Comparison of ENCODE assay signal across 17 mouse cellular contexts in genomic region chrX:99218213-99218612, GRCm38 (mm10).
DNase-seq lines count a peak whose midpoint lies in the region; ATAC-seq lines count a peak whose summit lies in the region.
"Had no signal": no experiment of that assay in that cellular context is flagged by ENCODE, and none has a peak within 500 bp of the region (broad histone marks: within the 10 kb centered on the region; RNA-seq: fewer than 3 reads in every experiment).

No protein-coding gene starts in this region.

- H3K27me3 ChIP-seq in hindbrain, embryonic 10.5 days (ENCODE audit: insufficient read depth, poor library complexity, severe bottlenecking), result peaks cover 99% of the 10 kb centered on the region
- H3K27me3 ChIP-seq in hindbrain, embryonic 13.5 days, result peaks cover 71% of the 10 kb centered on the region
- peaks cover 2% of the 10 kb centered on the region; the same call in 1 of the 2 replicates for H3K27me3 ChIP-seq in lung, embryonic 16.5 days (ENCODE audit: control insufficient read depth, insufficient read depth, low read depth, low read length)
- peaks cover 89% of the 10 kb centered on the region for H3K27me3 ChIP-seq in limb, embryonic 12.5 days

- DNase-seq in hindbrain, embryonic 10.5 days (ENCODE audit: low spot score), result peak; percentile 43
- no peak for DNase-seq in lung, postnatal 25 days (ENCODE audit: low spot score)
- DNase-seq in embryo, embryonic 9.5 days (ENCODE audit: extremely low spot score), result peak; percentile 58
- no peak for DNase-seq in urinary bladder, postnatal 4 days (ENCODE audit: low spot score in 2 of 2)
- DNase-seq: cerebellum, adult 11 months; cerebellum, postnatal 36 days; layer of hippocampus, adult 9-11 months; lung, postnatal 36 days; right cerebral cortex, postnatal 14 days; thymus, postnatal 4 days had no signal

- no peaks in the 10 kb centered on the region for H3K9me3 ChIP-seq in hindbrain, embryonic 10.5 days
- no peaks in the 10 kb centered on the region for H3K9me3 ChIP-seq in hindbrain, embryonic 13.5 days
- H3K9me3 ChIP-seq in lung, embryonic 16.5 days (ENCODE audit: control insufficient read depth, low read length), result no peaks in the 10 kb centered on the region
- no peaks in the 10 kb centered on the region for H3K9me3 ChIP-seq in limb, embryonic 12.5 days
- H3K9me3 ChIP-seq: midbrain, embryonic 13.5 days had no signal

- H3K4me1 ChIP-seq in hindbrain, embryonic 10.5 days (replicated peaks), result peaks cover 75% of the 10 kb centered on the region
- H3K4me1 ChIP-seq in hindbrain, embryonic 13.5 days (replicated peaks), result peaks cover 25% of the 10 kb centered on the region
- peaks cover 22% of the 10 kb centered on the region for H3K4me1 ChIP-seq in lung, embryonic 16.5 days (replicated peaks; ENCODE audit: control insufficient read depth, insufficient read depth, low read length)
- peaks cover 54% of the 10 kb centered on the region for H3K4me1 ChIP-seq in limb, embryonic 12.5 days (replicated peaks)

- no peak overlapping the region for H3K9ac ChIP-seq in hindbrain, embryonic 13.5 days
- H3K9ac ChIP-seq in lung, embryonic 16.5 days (ENCODE audit: low read length), result no peak overlapping the region
- no peak overlapping the region for H3K9ac ChIP-seq in limb, embryonic 12.5 days (replicated peaks)
- H3K9ac ChIP-seq: hindbrain, embryonic 14.5 days; liver, embryonic 14.5 days; midbrain, embryonic 13.5 days had no signal

- H3K27ac ChIP-seq in hindbrain, embryonic 10.5 days, result peak overlapping the region; percentile 91
- H3K27ac ChIP-seq in hindbrain, embryonic 13.5 days, result no peak overlapping the region
- no peak overlapping the region for H3K27ac ChIP-seq in lung, embryonic 16.5 days (ENCODE audit: low read length)
- H3K27ac ChIP-seq in limb, embryonic 12.5 days, result peak overlapping the region; percentile 73
- H3K27ac ChIP-seq: hindbrain, embryonic 14.5 days; liver, embryonic 14.5 days; midbrain, embryonic 13.5 days had no signal

- H3K4me2 ChIP-seq in hindbrain, embryonic 13.5 days, result no peak overlapping the region
- H3K4me2 ChIP-seq in lung, embryonic 16.5 days (ENCODE audit: low read depth, low read length), result no peak overlapping the region
- no peak overlapping the region for H3K4me2 ChIP-seq in limb, embryonic 12.5 days
- H3K4me2 ChIP-seq: hindbrain, embryonic 14.5 days; midbrain, embryonic 13.5 days had no signal

- no peak overlapping the region for H3K4me3 ChIP-seq in hindbrain, embryonic 10.5 days
- H3K4me3 ChIP-seq in hindbrain, embryonic 13.5 days, result no peak overlapping the region
- no peak overlapping the region for H3K4me3 ChIP-seq in lung, embryonic 16.5 days (ENCODE audit: low read length)
- H3K4me3 ChIP-seq in limb, embryonic 12.5 days (replicated peaks), result no peak overlapping the region
- H3K4me3 ChIP-seq: midbrain, embryonic 13.5 days had no signal

- WGBS in hindbrain, embryonic 10.5 days, result 33% methylated on average over 7 of the region's 7 CpGs
- 34% methylated on average over 7 of the region's 7 CpGs for WGBS in hindbrain, embryonic 13.5 days
- WGBS in lung, embryonic 16.5 days, result 40% methylated on average over 7 of the region's 7 CpGs
- WGBS in limb, embryonic 12.5 days, result 22% methylated on average over 7 of the region's 7 CpGs

- ATAC-seq in hindbrain, embryonic 13.5 days (ENCODE audit: low FRiP score), result no peak
- ATAC-seq in lung, embryonic 16.5 days (ENCODE audit: low read depth), result 0 out of 2 replicates have a peak, but pooled peaks have one; percentile 5
- peak; percentile 77 for ATAC-seq in limb, embryonic 12.5 days (ENCODE audit: insufficient number of reproducible peaks, insufficient read depth, low FRiP score, low TSS enrichment, low read depth)
- ATAC-seq: intestine, embryonic 16.5 days; midbrain, embryonic 13.5 days had no signal

- no peaks in the 10 kb centered on the region for H3K36me3 ChIP-seq in hindbrain, embryonic 10.5 days
- H3K36me3 ChIP-seq in hindbrain, embryonic 13.5 days, result no peaks in the 10 kb centered on the region
- no peaks in the 10 kb centered on the region for H3K36me3 ChIP-seq in lung, embryonic 16.5 days (ENCODE audit: control insufficient read depth, insufficient read depth, low read length)
- no peaks in the 10 kb centered on the region for H3K36me3 ChIP-seq in limb, embryonic 12.5 days
- H3K36me3 ChIP-seq: midbrain, embryonic 13.5 days had no signal

Comparison
In these comparisons a context has a peak if more than half of its experiments do, and no peak if none do; other contexts are left out.
1. H3K27ac ChIP-seq: peak in hindbrain, embryonic 10.5 days (single experiment) and limb, embryonic 12.5 days (single experiment); none in hindbrain, embryonic 13.5 days (single experiment) and lung, embryonic 16.5 days (single experiment).
2. DNase-seq: peak in hindbrain, embryonic 10.5 days (single experiment) and embryo, embryonic 9.5 days (single experiment); none in lung, postnatal 25 days (single experiment) and urinary bladder, postnatal 4 days (0 of 2).